Mouse (Mus musculus) layer of hippocampus, adult 11-12 months (tissue): ENCODE measurements around the gene Tex19.2.
"Not testable (repeated sequence)": the region's sequence is repeated elsewhere in the genome, so short reads cannot be mapped to it uniquely, and the experiment has no call there.

Experiments
- DNase-seq: peaks from one replicate; pipeline ENCODE4 v3.0.0; 2022; ENCODE audit warnings: low spot score

Gene Tex19.2

GRCm38 (mm10) chr11:121111051-121111450 is 7.4 kb downstream of the Tex19.2 start:
- DNase-seq = no peak

- no peak for DNase-seq
Measured at GRCm38 (mm10) chr11:121109986-121110385, 8.5 kb downstream of the Tex19.2 start.

- DNase-seq = no peak
Measured at GRCm38 (mm10) chr11:121108061-121108460, 10.4 kb downstream of the Tex19.2 start.

GRCm38 (mm10) chr11:121107242-121107641 is 11.2 kb downstream of the Tex19.2 start:
- DNase-seq = not testable (repeated sequence)

- DNase-seq = no peak
Measured at GRCm38 (mm10) chr11:121101124-121101805, 17.2 kb downstream of the Tex19.2 start.

- DNase-seq = no peak
Measured at GRCm38 (mm10) chr11:121100692-121101091, 17.8 kb downstream of the Tex19.2 start.

GRCm38 (mm10) chr11:121099762-121100161 is 18.7 kb downstream of the Tex19.2 start:
- DNase-seq = no peak

GRCm38 (mm10) chr11:121092606-121093585 is 25.6 kb downstream of the Tex19.2 start:
- DNase-seq = no peak

- DNase-seq = no peak
Measured at GRCm38 (mm10) chr11:121090943-121091342, 27.5 kb downstream of the Tex19.2 start.

- DNase-seq = no peak
Measured at GRCm38 (mm10) chr11:121089756-121090546, 28.5 kb downstream of the Tex19.2 start.

- DNase-seq = no peak
Measured at GRCm38 (mm10) chr11:121088997-121089396, 29.5 kb downstream of the Tex19.2 start.

GRCm38 (mm10) chr11:121086296-121086695 is 32.2 kb downstream of the Tex19.2 start:
- DNase-seq = no peak

- DNase-seq = no peak
Measured at GRCm38 (mm10) chr11:121085181-121085580, 33.3 kb downstream of the Tex19.2 start.

- DNase-seq = peak; percentile 32
Measured at GRCm38 (mm10) chr11:121082857-121083500, 35.5 kb downstream of the Tex19.2 start.

GRCm38 (mm10) chr11:121082250-121082649 is 36.2 kb downstream of the Tex19.2 start:
- DNase-seq = no peak

- DNase-seq = no peak
Measured at GRCm38 (mm10) chr11:121081120-121081519, 37.4 kb downstream of the Tex19.2 start, which contains the start of gene Sectm1a. Gene Sectm1a, minus strand, starts transcription at chr11:121081220.

GRCm38 (mm10) chr11:121080330-121080729 is 38.1 kb downstream of the Tex19.2 start:
- DNase-seq = no peak

- no peak for DNase-seq
Measured at GRCm38 (mm10) chr11:121075655-121076054, 42.8 kb downstream of the Tex19.2 start.

GRCm38 (mm10) chr11:121069662-121070061 is 48.8 kb downstream of the Tex19.2 start:
- not testable (repeated sequence) for DNase-seq

- DNase-seq = no peak
Measured at GRCm38 (mm10) chr11:121067895-121068294, 50.6 kb downstream of the Tex19.2 start.
